Mouse (Mus musculus): ENCODE data around the gene Gtf2ird1. TPM values are rescaled to one million over a fixed set of nuclear protein-coding genes. Genes with fewer than 3 reads are reported as not detected.

The Gtf2ird1 gene
- total and polyA plus RNA-seq, 3 experiments, result 12.8 to 39.0 (median 13.1) TPM

- TF ChIP-seq SIN3A (IDR thresholded peaks at IDR 0.05; ENCODE audit: low read length) (no peak), JUND (conservative IDR thresholded peaks at IDR 0.05; ENCODE audit: low read depth, low read length) (no peak), MAZ (IDR thresholded peaks at IDR 0.05; ENCODE audit: low read depth, low read length) (no peak), IRF4 (IDR thresholded peaks at IDR 0.05; ENCODE audit: low read depth, low read length) (no peak), MYC (IDR thresholded peaks at IDR 0.05; ENCODE audit: low read depth, low read length) (no peak), CTCF (conservative IDR thresholded peaks at IDR 0.05 in 1 of 2, IDR thresholded peaks at IDR 0.05 in 1 of 2; ENCODE audit: low read depth in 2 of 2, low read length in 2 of 2) (no peak), CHD2 (IDR thresholded peaks at IDR 0.05; ENCODE audit: low read length) (no peak), NRF1 (IDR thresholded peaks at IDR 0.05; ENCODE audit: low read depth, low read length) (no peak), POLR2A (IDR thresholded peaks at IDR 0.05; ENCODE audit: low read depth, low read length) (no peak), HCFC1 (IDR thresholded peaks at IDR 0.05; ENCODE audit: low read depth, low read length) (no peak), JUN (IDR thresholded peaks at IDR 0.05; ENCODE audit: insufficient read depth, low read depth, low read length) (no peak), TCF12 (IDR thresholded peaks at IDR 0.05; ENCODE audit: low read depth, low read length) (no peak), GABPA (IDR thresholded peaks at IDR 0.05; ENCODE audit: insufficient replicate concordance, low read depth, low read length) (no peak), MEF2A (IDR thresholded peaks at IDR 0.05; ENCODE audit: borderline replicate concordance, low read depth, low read length) (no peak), USF2 (conservative IDR thresholded peaks at IDR 0.05; ENCODE audit: low read depth, low read length) (no peak), ZC3H11A (IDR thresholded peaks at IDR 0.05; ENCODE audit: low read depth, low read length) (no peak), ZKSCAN1 (IDR thresholded peaks at IDR 0.05; ENCODE audit: borderline replicate concordance, low read depth, low read length) (no peak), MAX (IDR thresholded peaks at IDR 0.05; ENCODE audit: low read length) (no peak), RAD21 (IDR thresholded peaks at IDR 0.05; ENCODE audit: low read depth, low read length) (no peak)
- Histone ChIP-seq H3K9ac (ENCODE audit: insufficient read depth, low read depth) (no peak overlapping the region), H3K79me2 (replicated peaks; ENCODE audit: control insufficient read depth, extremely low read depth, insufficient read depth, poor library complexity, severe bottlenecking) (no peaks in the 10 kb centered on the region), H3K27me3 (replicated peaks) (no peaks in the 10 kb centered on the region), H3K4me3 (replicated peaks in 1 of 3; ENCODE audit: low read depth in 2 of 3, low read length in 2 of 3, poor library complexity in 1 of 3) (no peak overlapping the region), H3K4me1 (ENCODE audit: control insufficient read depth in 1 of 2, insufficient read depth in 2 of 2) (peaks cover 0 to 23% of the 10 kb centered on the region in 2 experiments; a peak in 3 of 4 replicates), H3K27ac (ENCODE audit: insufficient read depth, low read depth) (no peak overlapping the region), H3K9me3 (replicated peaks; ENCODE audit: low read length) (no peaks in the 10 kb centered on the region), H3K36me3 (replicated peaks in 1 of 2; ENCODE audit: control insufficient read depth in 1 of 2, insufficient read depth in 1 of 2, low read length in 1 of 2) (peaks cover 0 to 42% of the 10 kb centered on the region in 2 experiments), H3K4me2 (ENCODE audit: insufficient read depth, low read depth, poor library complexity, severe bottlenecking) (no peak overlapping the region)
- DNase-seq (ENCODE audit: extremely low read depth), result no peak
- in situ Hi-C loops (cut with MboI; ENCODE audit: low pct_ligation_motif_present, low pct_unique_long_range_greater_than_20kb, low sequenced_read_pairs), result no loop called here
- dilution Hi-C loops (cut with MboI; ENCODE audit: extremely low pct_ligation_motif_present, extremely low pct_unique_long_range_greater_than_20kb, low sequenced_read_pairs), result no loop called here
Observed at GRCm38 (mm10) chr5:134435836-134436331, 20.6 kb downstream of the Gtf2ird1 start.

GRCm38 (mm10) chr5:134433137-134433536, 23.4 kb downstream of the Gtf2ird1 start:
- Histone ChIP-seq H3K4me1 (ENCODE audit: control insufficient read depth in 1 of 2, insufficient read depth in 2 of 2) (peaks cover 0 to 23% of the 10 kb centered on the region in 2 experiments; a peak in 3 of 4 replicates), H3K27ac (ENCODE audit: insufficient read depth, low read depth) (no peak overlapping the region), H3K36me3 (replicated peaks in 1 of 2; ENCODE audit: control insufficient read depth in 1 of 2, insufficient read depth in 1 of 2, low read length in 1 of 2) (peaks cover 0 to 41% of the 10 kb centered on the region in 2 experiments), H3K4me3 (replicated peaks in 1 of 3; ENCODE audit: low read depth in 2 of 3, low read length in 2 of 3, poor library complexity in 1 of 3) (no peak overlapping the region), H3K4me2 (ENCODE audit: insufficient read depth, low read depth, poor library complexity, severe bottlenecking) (no peak overlapping the region), H3K27me3 (replicated peaks) (no peaks in the 10 kb centered on the region), H3K79me2 (replicated peaks; ENCODE audit: control insufficient read depth, extremely low read depth, insufficient read depth, poor library complexity, severe bottlenecking) (no peaks in the 10 kb centered on the region), H3K9me3 (replicated peaks; ENCODE audit: low read length) (no peaks in the 10 kb centered on the region), H3K9ac (ENCODE audit: insufficient read depth, low read depth) (no peak overlapping the region)
- in situ Hi-C loops (cut with MboI; ENCODE audit: low pct_ligation_motif_present, low pct_unique_long_range_greater_than_20kb, low sequenced_read_pairs) (no loop called here), dilution Hi-C loops (cut with MboI; ENCODE audit: extremely low pct_ligation_motif_present, extremely low pct_unique_long_range_greater_than_20kb, low sequenced_read_pairs) (no loop called here)
- DNase-seq (ENCODE audit: extremely low read depth), result no peak
- TF ChIP-seq CHD1 (IDR thresholded peaks at IDR 0.05; ENCODE audit: low read depth, low read length) (no peak), TBP (conservative IDR thresholded peaks at IDR 0.05; ENCODE audit: low read depth, low read length) (no peak), MAFK (IDR thresholded peaks at IDR 0.05; ENCODE audit: insufficient replicate concordance, low read length) (no peak), MAX (IDR thresholded peaks at IDR 0.05; ENCODE audit: low read length) (no peak), RAD21 (IDR thresholded peaks at IDR 0.05; ENCODE audit: low read depth, low read length) (no peak), NELFE (IDR thresholded peaks at IDR 0.05; ENCODE audit: low read depth, low read length) (no peak), EP300 (IDR thresholded peaks at IDR 0.05; ENCODE audit: low read length) (no peak), ZMIZ1 (IDR thresholded peaks at IDR 0.05; ENCODE audit: low read depth, low read length) (no peak), ZKSCAN1 (IDR thresholded peaks at IDR 0.05; ENCODE audit: borderline replicate concordance, low read depth, low read length) (no peak), USF2 (conservative IDR thresholded peaks at IDR 0.05; ENCODE audit: low read depth, low read length) (no peak), GABPA (IDR thresholded peaks at IDR 0.05; ENCODE audit: insufficient replicate concordance, low read depth, low read length) (no peak), ELF1 (IDR thresholded peaks at IDR 0.05; ENCODE audit: low read depth, low read length) (no peak), HCFC1 (IDR thresholded peaks at IDR 0.05; ENCODE audit: low read depth, low read length) (no peak), JUND (conservative IDR thresholded peaks at IDR 0.05; ENCODE audit: low read depth, low read length) (no peak), SMC3 (IDR thresholded peaks at IDR 0.05; ENCODE audit: low read depth, low read length) (no peak), IRF4 (IDR thresholded peaks at IDR 0.05; ENCODE audit: low read depth, low read length) (no peak), JUN (IDR thresholded peaks at IDR 0.05; ENCODE audit: insufficient read depth, low read depth, low read length) (no peak), POLR2AphosphoS2 (IDR thresholded peaks at IDR 0.05; ENCODE audit: low read depth, low read length) (no peak)

Measured in CH12.LX (cell line).